ENCODE assay signal across 7 mouse cellular contexts in genomic region chr6:47454131-47454574, GRCm38 (mm10). TPM values are rescaled to one million over a fixed set of nuclear protein-coding genes. Genes with fewer than 3 reads are reported as not detected.
DNase-seq lines count a peak whose midpoint lies in the region; ATAC-seq lines count a peak whose summit lies in the region.

No protein-coding gene starts in this region.

- H3K4me1 ChIP-seq in limb, embryonic 11.5 days (ENCODE audit: control insufficient read depth, insufficient read depth, low read length): peaks cover 7% of the 10 kb centered on the region
- peaks cover 31% of the 10 kb centered on the region for H3K4me1 ChIP-seq in midbrain, embryonic 13.5 days (replicated peaks)

- DNase-seq in adrenal gland, postnatal 14 days: peak; percentile 94
- peak; percentile 79 for DNase-seq in embryo, embryonic 9.5 days (ENCODE audit: extremely low spot score)
- peak; percentile 85 for DNase-seq in kidney, adult 18-20 months
- peak; percentile 79 for DNase-seq in limb, embryonic 11.5 days (ENCODE audit: low spot score)
- peak; percentile 80 for DNase-seq in spleen, adult 12 weeks (ENCODE audit: low spot score)

- ATAC-seq in granulocyte monocyte progenitor cell, adult 5-6 weeks (replicated peaks; ENCODE audit: poor library complexity, severe bottlenecking): peak; percentile 78
- peak; percentile 79 for ATAC-seq in limb, embryonic 11.5 days (ENCODE audit: insufficient number of reproducible peaks, low FRiP score, low TSS enrichment, low read depth)
- peak; percentile 87 for ATAC-seq in midbrain, embryonic 13.5 days

- H3K36me3 ChIP-seq in limb, embryonic 11.5 days (ENCODE audit: control insufficient read depth, insufficient read depth, low read length): no peaks in the 10 kb centered on the region
- H3K36me3 ChIP-seq in midbrain, embryonic 13.5 days: no peaks in the 10 kb centered on the region

- peak overlapping the region; percentile 62 for H3K4me2 ChIP-seq in limb, embryonic 11.5 days (ENCODE audit: low read depth, severe bottlenecking)
- peak overlapping the region; percentile 76 for H3K4me2 ChIP-seq in midbrain, embryonic 13.5 days (replicated peaks)

- peak overlapping the region; percentile 95 for H3K4me3 ChIP-seq in limb, embryonic 11.5 days (ENCODE audit: low read depth, low read length)
- H3K4me3 ChIP-seq in midbrain, embryonic 13.5 days (replicated peaks): peak overlapping the region; percentile 98

- under 1% methylated on average over 45 of the region's 72 CpGs for whole genome bisulfite sequencing in limb, embryonic 11.5 days
- WGBS in midbrain, embryonic 13.5 days: under 1% methylated on average over 50 of the region's 72 CpGs

- H3K27ac ChIP-seq in limb, embryonic 11.5 days (replicated peaks; ENCODE audit: low read depth, low read length): peak overlapping the region; percentile 98
- peak overlapping the region; percentile 98 for H3K27ac ChIP-seq in midbrain, embryonic 13.5 days

- peak overlapping the region; percentile 99 for H3K9ac ChIP-seq in limb, embryonic 11.5 days (ENCODE audit: low read length)
- peak overlapping the region; percentile 99 for H3K9ac ChIP-seq in midbrain, embryonic 13.5 days (replicated peaks)

- H3K9me3 ChIP-seq in limb, embryonic 11.5 days (ENCODE audit: control insufficient read depth, low read length): no peaks in the 10 kb centered on the region
- no peaks in the 10 kb centered on the region for H3K9me3 ChIP-seq in midbrain, embryonic 13.5 days

- H3K27me3 ChIP-seq in limb, embryonic 11.5 days (ENCODE audit: control insufficient read depth, insufficient read depth, low read length): no peaks in the 10 kb centered on the region
- no peaks in the 10 kb centered on the region for H3K27me3 ChIP-seq in midbrain, embryonic 13.5 days

RNA-seq across cellular contexts. Expression of gene Cul1, which starts 1.0 kb away (rescaled TPM):
- 96.4 and 97.4 TPM in 2 replicates for total RNA-seq in adrenal gland, postnatal 14 days (2021)
- 134 and 139 TPM in 2 replicates for total RNA-seq in granulocyte monocyte progenitor cell, adult 5-6 weeks (2014; fragmentation: Nextera tagmentation)
- total RNA-seq in granulocyte monocyte progenitor cell, adult 5-6 weeks (2017): 129 and 140 TPM in 2 replicates
- polyA plus RNA-seq in limb, embryonic 11.5 days (2014; fragmentation: Nextera tagmentation; extraction: Ambion mirVana): 163 and 166 TPM in 2 replicates
- 135 and 138 TPM in 2 replicates for polyA plus RNA-seq in midbrain, embryonic 13.5 days (2015; fragmentation: Nextera tagmentation; extraction: Ambion mirVana)

Comparison
In these comparisons a context has a peak if more than half of its experiments do, and no peak if none do; other contexts are left out.
1. Peak in every context shown above with its lines: DNase-seq, ATAC-seq, H3K4me3 ChIP-seq and H3K27ac ChIP-seq.